Mouse (Mus musculus) urinary bladder, adult 2 months (tissue): Measurements from ENCODE around the gene Il18r1. TPM values are rescaled to one million over a fixed set of nuclear protein-coding genes. Genes with fewer than 3 reads are reported as not detected.

ENCODE experiments used
- DNase-seq: peaks from one replicate; pipeline ENCODE4 v3.0.0; 2022; ENCODE audit warnings: low spot score
- polyA plus RNA-seq: library from polyadenylated mRNA; depleted of rRNA; stranded (reverse); fragments of >200 nt; gene quantifications from 2 replicates; pipeline ENCODE4 v1.2.3, GENCODE M21; 2012; rRNA removed

Gene Il18r1
- polyA plus RNA-seq = 4.3 and 5.3 TPM in 2 replicates

- DNase-seq = peak; percentile 51
Measured at GRCm38 (mm10) chr1:40465477-40466430, at the start of gene Il18r1. Il18r1 (plus strand) TSS chr1:40465552.

DNA sequence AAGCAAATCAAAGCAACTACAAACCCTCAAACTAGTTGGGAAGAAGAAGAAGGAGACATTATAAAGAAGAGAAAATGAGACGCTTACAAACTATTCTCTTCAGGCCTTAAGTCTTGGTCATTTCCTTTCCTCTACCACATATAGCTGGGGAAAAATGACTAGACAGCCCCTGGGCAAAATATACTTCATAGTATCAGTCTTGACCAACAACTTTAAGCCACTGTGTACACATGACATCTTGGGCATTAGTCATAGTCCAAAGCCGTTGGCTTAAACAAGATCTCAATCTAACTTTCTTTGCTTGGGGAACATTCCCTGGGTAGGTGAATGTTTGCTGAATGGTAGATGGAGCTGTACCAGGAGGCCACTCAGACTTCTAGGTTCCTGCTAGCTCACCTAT, 48.3 kb upstream of the Il18r1 start:
- no peak for DNase-seq

DNA sequence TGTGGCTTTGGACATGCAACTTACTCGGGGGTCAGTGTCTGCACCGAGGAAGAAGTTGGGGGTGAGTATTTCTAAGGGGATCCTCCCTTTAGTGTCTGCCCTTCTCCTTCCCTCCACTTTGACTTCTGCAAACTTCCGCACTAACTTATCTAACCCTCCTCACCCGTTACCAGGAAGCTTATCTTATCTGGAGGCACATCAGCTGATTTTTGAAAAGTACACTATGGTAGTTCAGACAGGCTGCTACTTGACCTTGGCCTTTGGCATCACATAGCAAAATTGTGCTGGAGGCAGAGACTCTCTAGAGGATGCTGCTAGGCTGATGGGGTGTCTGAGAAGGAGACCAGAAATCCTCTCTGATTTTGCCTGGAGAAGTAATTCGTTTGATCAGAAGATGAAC, 46.8 kb upstream of the Il18r1 start:
- no peak for DNase-seq

- DNase-seq = no peak
Measured at GRCm38 (mm10) chr1:40423892-40424291, 41.5 kb upstream of the Il18r1 start.

DNA sequence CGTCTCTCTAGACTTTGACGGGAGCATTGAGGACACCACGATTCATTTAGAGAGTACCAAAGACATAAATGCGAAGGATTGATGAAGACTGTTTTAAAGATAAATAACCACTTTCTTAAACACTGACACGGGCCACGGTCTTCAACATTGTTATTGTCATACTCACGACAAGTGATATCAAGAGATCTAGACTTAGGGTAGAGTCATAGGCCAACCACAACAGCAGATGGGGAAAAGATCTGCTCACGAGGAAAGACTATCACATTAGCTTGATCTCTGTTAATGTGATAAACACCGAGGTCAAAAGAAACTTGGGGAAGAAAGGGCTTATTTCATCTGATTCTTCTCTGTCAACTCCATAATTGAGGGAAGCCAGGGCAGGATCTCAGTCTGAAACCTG, 38.1 kb upstream of the Il18r1 start:
- no peak for DNase-seq

DNA sequence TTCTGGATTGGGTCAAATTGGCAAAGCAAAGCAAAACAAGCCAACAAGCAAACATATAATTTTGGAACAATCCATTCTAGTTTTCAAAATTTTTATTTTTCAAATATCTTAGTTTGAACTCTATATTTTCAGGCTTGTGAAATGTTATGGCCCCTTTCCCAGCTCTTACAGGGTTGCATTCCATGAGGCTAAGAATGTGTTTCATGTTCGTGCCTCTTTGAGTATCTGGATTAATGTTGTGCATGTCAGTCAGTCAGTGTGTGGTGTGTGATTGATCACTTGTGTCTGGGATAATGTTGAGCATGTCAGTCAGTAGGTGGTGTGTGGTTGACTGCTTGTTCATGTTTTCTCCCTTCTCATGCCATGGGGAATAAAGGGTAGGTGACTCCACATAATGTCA, 37.5 kb upstream of the Il18r1 start:
- no peak for DNase-seq

GRCm38 (mm10) chr1:40428910-40429675, 36.3 kb upstream of the Il18r1 start, which contains the start of gene Il1rl1:
Il1rl1 (plus strand) TSS chr1:40429570.
- no peak for DNase-seq

GRCm38 (mm10) chr1:40430143-40430834, 35.1 kb upstream of the Il18r1 start:
- no peak for DNase-seq

DNA sequence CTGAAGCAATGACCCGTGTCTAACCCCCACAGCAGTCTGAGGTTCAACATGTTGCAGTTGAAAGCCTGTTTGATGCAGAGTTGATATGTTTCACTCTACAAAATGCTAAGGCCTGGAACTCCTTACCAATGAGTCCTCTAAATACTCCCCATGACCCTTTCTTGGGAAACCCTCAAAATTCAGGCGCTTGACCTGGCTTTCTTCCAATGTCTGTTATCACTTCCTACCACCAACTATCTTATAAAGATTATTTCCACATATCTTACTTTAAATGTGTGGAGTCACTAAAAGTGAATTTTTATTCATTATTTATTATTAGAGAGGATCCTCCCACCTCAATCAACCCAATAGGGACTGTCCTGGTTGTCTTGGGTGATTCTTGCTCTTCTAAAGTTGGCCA, 33.2 kb upstream of the Il18r1 start:
- DNase-seq = no peak

- no peak for DNase-seq
Measured at GRCm38 (mm10) chr1:40435936-40436335, 29.4 kb upstream of the Il18r1 start.

- no peak for DNase-seq
Measured at GRCm38 (mm10) chr1:40437340-40437739, 28.0 kb upstream of the Il18r1 start.

GRCm38 (mm10) chr1:40439504-40439903, 25.8 kb upstream of the Il18r1 start:
- DNase-seq = no peak

DNA sequence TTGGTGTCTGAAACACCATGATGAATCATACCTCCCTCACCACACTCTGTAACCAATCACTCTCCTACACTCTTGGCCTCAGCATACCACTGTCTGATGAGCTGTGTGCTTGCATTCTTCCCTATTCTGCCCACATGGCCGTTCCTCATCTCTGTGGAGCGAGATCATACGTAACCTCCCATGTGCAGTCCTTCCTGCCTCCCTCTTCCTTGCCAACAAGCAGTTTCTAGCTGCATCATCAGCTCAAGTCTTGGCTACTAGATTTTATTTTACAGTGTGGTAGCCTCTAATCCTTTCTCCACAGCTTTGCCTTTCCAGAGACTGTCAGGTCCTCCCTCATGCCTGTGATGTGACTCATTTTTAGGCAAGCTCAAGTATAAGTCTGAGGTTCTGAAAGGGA, 20.6 kb upstream of the Il18r1 start:
- DNase-seq = no peak

DNA sequence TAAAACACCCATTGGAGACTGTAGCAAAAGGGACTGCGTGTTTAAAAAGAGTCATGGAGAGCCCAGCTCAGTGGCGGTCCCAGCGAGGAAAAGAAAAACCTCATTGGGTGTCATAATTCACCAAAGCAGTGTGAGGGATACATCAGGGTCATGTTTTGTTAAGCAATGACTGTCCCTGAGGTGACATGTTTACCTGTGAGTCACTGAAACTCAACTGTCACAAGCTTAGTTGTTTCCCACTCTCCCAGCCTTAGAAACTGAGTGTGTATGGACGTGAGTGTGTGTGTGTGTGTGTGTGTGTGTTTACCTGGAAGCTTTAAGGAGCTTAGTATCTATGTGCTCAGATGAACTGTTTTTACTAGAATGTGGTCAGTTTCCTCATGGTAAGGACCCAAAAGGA, 2.0 kb downstream of the Il18r1 start:
- DNase-seq = no peak

DNA sequence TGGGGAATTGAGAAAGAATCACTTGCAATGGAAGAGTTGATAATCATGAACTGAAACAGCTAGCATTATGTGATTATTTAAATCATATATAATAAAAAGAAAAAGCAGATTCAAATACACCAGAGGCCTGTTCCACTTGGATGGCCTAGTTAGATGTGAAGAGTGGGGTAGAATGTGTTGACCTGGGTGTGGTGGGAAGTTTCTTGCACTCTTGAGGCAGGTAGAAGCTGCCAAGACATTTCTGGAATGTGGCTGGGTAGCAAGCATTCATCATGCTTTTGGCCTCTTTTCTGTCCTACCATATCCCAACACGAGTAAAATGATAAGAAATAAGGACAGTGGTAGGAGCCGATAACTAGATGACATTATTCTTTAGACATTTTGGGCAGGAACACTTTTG, 3.5 kb downstream of the Il18r1 start:
- no peak for DNase-seq

- no peak for DNase-seq
Measured at GRCm38 (mm10) chr1:40469900-40470299, 4.5 kb downstream of the Il18r1 start.

DNA sequence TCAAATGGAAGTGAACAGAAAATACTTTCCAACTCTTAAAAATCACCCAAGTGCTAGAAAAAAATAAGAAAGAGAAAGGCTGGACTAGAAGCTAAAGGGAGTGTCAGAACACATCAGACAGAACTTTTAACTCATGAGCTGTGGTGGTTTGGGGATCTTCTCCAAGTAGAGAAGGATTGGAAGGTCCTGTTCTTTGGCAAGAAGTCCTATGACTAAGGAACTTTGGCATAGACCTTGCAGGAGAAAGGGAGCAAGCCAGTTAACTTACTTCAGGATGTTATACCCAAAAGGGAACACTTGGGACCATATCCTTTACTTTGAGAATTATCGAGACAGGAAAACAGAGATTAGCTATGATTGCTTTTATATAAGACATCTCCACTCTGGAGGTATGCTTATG, 7.0 kb downstream of the Il18r1 start:
- DNase-seq = no peak

DNA sequence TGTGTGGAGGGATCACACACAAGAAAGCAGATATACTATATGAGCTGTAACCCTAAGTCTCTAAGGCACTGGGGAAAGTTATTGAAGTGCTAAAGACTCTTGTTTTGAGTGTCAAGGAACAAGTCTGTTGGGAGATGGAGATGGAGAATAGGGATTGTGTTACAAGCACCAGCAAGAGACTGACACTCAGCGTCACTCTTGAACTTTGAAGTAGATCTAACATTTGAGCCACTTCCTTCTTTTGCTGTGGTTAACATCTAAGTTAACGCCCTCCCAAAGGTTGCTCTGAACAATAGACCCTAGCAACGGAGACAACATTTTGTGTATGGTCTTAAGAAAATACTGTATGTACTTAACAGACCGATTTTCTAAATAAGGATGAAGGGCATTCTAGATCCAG, 8.3 kb downstream of the Il18r1 start:
- DNase-seq = no peak

GRCm38 (mm10) chr1:40474336-40474735, 9.0 kb downstream of the Il18r1 start:
- no peak for DNase-seq

DNA sequence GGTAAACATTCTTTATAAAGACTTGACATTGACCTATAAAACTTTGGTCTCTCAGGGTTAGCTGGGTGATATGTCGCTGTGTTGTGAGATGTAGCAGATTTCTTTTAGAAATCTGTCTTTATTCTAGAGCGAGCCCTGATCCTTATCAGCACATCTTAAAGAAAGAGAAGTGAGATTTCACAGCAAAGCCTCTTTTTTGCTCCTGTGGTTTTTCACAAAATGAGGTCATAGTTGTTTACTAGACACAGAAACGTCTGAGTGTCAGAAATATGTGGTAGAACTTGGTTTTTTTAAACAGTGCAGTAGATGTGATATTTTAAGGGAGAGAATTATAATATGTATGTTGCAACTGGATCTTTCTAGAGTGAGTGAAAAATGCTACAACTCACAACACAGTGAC, 10.3 kb downstream of the Il18r1 start:
- DNase-seq = no peak

GRCm38 (mm10) chr1:40476756-40477155, 11.4 kb downstream of the Il18r1 start:
- DNase-seq = no peak

DNA sequence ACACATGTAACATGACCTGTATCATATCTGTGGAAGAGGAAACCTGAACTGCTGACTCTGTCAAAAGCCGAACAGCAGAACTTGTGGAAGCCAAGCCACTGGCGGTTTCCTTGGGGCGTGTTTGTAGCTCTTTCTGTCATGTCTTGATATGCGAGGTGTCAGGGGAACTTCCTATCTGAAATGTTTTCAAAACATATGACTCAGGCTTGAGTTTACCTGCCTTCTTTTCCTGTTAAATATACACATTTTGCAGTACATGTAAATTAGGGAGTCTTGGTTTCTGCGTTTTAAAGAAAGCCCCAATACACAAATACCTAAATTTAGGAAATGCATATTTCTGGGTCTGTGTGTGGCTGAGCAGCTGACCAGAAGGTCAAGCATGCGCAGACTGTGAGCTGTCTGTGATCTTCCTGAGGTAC, 14.2 kb downstream of the Il18r1 start:
- no peak for DNase-seq
